Mouse (Mus musculus) CH12.LX (cell line): Measurements from ENCODE around the gene Inhbe.

Experiments
- BHLHE40 ChIP-seq: IDR thresholded peaks from 2 replicates; pipeline ENCODE4 v1.6.1; 2011; ENCODE audit warnings: mild to moderate bottlenecking, low read depth, low read length, improper control_type of control experiment
- ETS1 ChIP-seq: conservative IDR thresholded peaks from 2 replicates; pipeline ENCODE4 v1.6.1; 2012; ENCODE audit warnings: low read depth, mild to moderate bottlenecking, inconsistent platforms, low read length, improper control_type of control experiment, moderate library complexity

DNA sequence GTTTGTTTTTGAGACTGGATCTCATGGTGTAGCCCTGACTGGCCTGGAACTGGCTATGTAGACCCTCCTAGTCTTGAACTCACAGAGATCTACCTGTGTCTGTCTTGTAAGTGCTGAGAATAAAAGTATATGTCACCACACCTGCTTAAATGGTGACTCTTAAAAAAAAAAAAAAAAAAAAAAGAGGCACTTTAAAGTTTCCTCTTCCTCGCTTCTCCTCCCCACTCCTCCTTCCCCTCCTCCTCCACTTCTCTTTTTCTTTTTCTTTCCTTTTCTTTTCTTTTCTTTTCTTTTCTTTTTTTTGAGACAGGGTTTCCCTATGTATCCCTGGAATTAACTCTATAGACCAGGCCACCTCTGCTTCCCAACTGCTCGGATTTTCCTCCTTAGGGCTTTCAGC is 16.8 kb upstream of the Inhbe start:
- TF ChIP-seq BHLHE40: no peak
- no peak for TF ChIP-seq ETS1
